Mouse (Mus musculus): ENCODE measurements around the gene Runx2.

DNA sequence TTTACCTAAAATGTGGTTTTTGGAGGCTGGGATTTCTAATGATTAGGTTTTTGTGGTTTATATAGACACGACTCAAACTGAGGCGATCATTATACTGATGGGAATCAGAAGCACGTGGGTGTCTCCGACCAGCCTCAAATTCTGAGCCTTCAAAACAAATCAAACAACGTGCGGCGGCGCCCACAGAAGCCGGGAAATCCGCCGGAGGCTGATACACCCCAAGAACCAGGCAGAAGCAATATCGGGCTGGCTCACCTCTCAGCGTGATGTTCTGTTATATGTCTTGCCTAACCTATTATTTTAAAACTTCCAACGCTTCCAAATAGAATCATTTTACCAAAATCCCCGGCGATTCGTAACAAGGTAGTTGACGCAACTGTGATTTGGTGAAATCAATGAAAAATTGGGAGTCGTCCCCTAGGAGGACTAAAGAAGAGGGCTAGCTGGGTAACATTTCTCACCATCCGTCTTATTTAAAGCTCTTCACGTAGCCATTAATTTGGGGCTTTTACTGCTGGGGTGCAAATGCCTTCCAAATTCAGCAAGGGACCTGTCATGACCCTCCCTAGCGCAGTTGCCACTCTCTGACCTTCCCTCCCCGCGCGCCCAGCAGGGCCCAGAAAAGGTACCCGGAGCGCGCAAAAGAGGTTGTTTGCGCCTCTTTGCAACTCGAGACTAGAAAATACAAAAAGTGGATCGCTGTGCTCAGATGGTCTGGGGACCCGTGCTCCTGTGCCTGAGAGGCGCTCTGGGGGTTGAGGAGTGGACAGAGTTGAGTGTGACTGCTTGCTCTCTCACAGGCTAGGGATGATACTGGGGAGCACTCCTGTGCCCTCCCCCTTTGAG, 77.1 kb downstream of the Runx2 start:
- TF ChIP-seq POLR2A (IDR thresholded peaks at IDR 0.05; ENCODE audit: low read depth, low read length), result no peak
- no peak for TF ChIP-seq CTCF (IDR thresholded peaks at IDR 0.05; ENCODE audit: extremely low read depth, insufficient read length, insufficient replicate concordance, low read depth, low read length)
